Mouse (Mus musculus) WW6 (cell line): Measurements from ENCODE around the gene Defb21.
A peak's percentile ranks its signal among the peaks of the same experiment; 100 is the strongest.

Source experiments
- DNase-seq: peaks from one replicate; pipeline ENCODE4 v3.0.0-alpha.2; 2013; ENCODE audit warnings: low read depth, low spot score

Gene Defb21

GRCm38 (mm10) chr2:152572114-152572794 is at the start of gene Defb21:
Defb21 (plus strand) TSS chr2:152572744.
- peak; percentile 22 for DNase-seq

GRCm38 (mm10) chr2:152539944-152540710 is 32.4 kb upstream of the Defb21 start, which contains the start of gene Defb29:
Defb29 (minus strand) TSS chr2:152540098.
- peak; percentile 29 for DNase-seq

GRCm38 (mm10) chr2:152541979-152542378 is 30.6 kb upstream of the Defb21 start:
- DNase-seq, result no peak

GRCm38 (mm10) chr2:152542897-152543296 is 29.6 kb upstream of the Defb21 start:
- DNase-seq, result no peak

- no peak for DNase-seq
Measured at GRCm38 (mm10) chr2:152543478-152543877, 29.1 kb upstream of the Defb21 start.

GRCm38 (mm10) chr2:152544691-152545090 is 27.9 kb upstream of the Defb21 start:
- peak; percentile 36 for DNase-seq

- DNase-seq, result no peak
Measured at GRCm38 (mm10) chr2:152548124-152548523, 24.4 kb upstream of the Defb21 start.

GRCm38 (mm10) chr2:152553774-152554423 is 18.6 kb upstream of the Defb21 start:
- DNase-seq, result no peak

GRCm38 (mm10) chr2:152556655-152557054 is 15.9 kb upstream of the Defb21 start:
- no peak for DNase-seq

- DNase-seq, result no peak
Measured at GRCm38 (mm10) chr2:152569038-152569437, 3.5 kb upstream of the Defb21 start, which contains the start of gene Gm17416. Gm17416 (plus strand) TSS chr2:152569338.

GRCm38 (mm10) chr2:152569881-152570280 is 2.7 kb upstream of the Defb21 start:
- no peak for DNase-seq

- no peak for DNase-seq
Measured at GRCm38 (mm10) chr2:152570313-152570712, 2.2 kb upstream of the Defb21 start.

GRCm38 (mm10) chr2:152573484-152573883 is 940 bp downstream of the Defb21 start:
- no peak for DNase-seq

- DNase-seq, result no peak
Measured at GRCm38 (mm10) chr2:152580107-152580506, 7.6 kb downstream of the Defb21 start, which contains the start of gene Defb19. Defb19 (minus strand) TSS chr2:152580312.

- DNase-seq, result no peak
Measured at GRCm38 (mm10) chr2:152580612-152581011, 8.1 kb downstream of the Defb21 start.

- DNase-seq, result peak; percentile 22
Measured at GRCm38 (mm10) chr2:152586926-152587560, 14.5 kb downstream of the Defb21 start.

GRCm38 (mm10) chr2:152588450-152588849 is 15.9 kb downstream of the Defb21 start:
- DNase-seq, result no peak

GRCm38 (mm10) chr2:152589021-152589420 is 16.5 kb downstream of the Defb21 start:
- DNase-seq, result no peak

- no peak for DNase-seq
Measured at GRCm38 (mm10) chr2:152599299-152599698, 26.8 kb downstream of the Defb21 start, which contains the start of gene Defb45. Defb45 (minus strand) TSS chr2:152599399.

- no peak for DNase-seq
Measured at GRCm38 (mm10) chr2:152600076-152600475, 27.5 kb downstream of the Defb21 start.

GRCm38 (mm10) chr2:152601275-152601960 is 28.9 kb downstream of the Defb21 start:
- DNase-seq, result no peak
